Mouse (Mus musculus): ENCODE measurements around the gene Zfp511.

Gene Zfp511

GRCm38 (mm10) chr7:140036281-140037170, at the start of gene Zfp511, which contains the start of gene Tubgcp2:
TSS of gene Zfp511 (plus strand) at chr7:140036391.
TSS of gene Tubgcp2 (minus strand) at chr7:140036669.
- DNase-seq (ENCODE audit: low spot score) = peak; percentile 95

DNA sequence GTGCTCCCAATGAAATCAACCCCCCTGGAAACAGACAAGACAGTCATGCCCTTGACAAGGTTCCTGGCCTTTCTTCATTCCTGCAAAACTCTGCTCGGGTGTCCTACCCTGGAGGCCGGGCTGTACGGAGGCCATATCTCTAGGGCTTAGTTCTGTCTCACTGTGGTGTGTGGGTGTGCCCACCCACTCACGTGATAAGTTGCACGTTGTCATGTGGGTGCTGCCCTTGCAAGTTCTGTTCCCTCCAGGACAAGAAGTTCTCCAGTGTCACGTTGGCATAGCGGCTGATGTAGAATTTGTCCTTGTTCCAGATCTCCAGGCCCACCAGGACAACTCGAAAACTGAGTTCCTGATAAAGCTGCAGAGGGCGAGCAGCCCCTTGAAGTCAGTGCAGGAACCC, 47.9 kb upstream of the Zfp511 start:
- DNase-seq (ENCODE audit: low spot score) = no peak

GRCm38 (mm10) chr7:139990864-139991394, 45.3 kb upstream of the Zfp511 start:
- DNase-seq (ENCODE audit: low spot score) = no peak

DNA sequence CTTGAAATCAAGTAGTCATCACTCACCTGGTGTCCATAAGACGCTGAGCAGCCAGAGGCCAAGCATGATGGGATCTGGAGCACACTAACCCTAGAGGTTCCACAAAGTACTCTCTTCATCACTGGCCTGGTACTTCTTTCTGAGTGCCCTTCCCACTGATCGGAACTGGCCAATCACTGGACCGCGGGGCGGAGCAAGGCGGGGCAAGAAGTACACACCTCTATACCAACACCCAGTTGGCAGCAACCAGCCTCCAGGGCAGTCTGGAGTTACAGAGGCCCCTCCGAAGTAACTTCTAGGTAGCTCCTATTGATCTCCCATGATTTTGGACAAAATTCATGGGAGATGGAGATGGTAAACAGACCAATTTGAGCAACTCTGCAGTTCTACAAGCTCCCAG, 43.8 kb upstream of the Zfp511 start, which contains the start of gene Adam8:
TSS of gene Adam8 (minus strand) at position 157 of the 400 bp plus-strand sequence.
- DNase-seq (ENCODE audit: low spot score) = no peak

DNA sequence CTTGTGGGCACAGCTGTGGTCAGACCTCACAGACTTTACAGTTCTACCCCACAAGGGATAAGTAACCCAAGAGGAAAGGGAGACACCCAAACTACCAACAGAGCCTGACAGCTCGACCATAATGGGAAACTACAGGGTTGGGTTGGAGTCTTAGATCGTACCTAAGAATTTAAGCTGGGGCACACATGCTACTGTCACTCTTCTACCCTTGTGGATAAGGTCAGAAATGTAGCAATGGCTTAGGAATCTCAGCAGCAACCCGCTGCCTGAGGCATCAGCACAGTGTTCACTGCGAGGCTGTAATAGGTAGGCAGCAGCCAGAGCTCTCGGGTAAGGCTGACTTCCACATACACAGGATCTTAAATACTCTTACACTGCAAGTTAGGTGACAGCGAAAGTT, 42.7 kb upstream of the Zfp511 start:
- DNase-seq (ENCODE audit: low spot score) = no peak

DNA sequence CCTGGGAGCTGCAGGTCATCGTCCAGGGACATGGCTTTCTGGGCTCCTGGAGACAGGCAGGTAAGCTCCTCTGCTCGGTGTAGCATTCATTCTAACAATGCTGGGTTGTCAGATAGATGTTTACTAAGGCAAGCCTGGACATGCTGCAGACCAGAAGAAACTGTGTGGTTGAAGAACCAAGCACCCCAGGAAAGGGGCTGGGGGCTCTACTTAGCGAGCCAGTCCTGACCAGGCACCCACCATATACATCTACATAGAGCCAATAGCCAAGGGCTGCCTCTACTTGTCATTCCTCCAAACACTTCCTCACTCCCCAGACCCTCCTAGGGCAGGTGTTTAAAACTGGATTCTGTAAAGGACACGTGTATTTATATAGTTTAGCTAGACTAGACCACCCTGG, 42.0 kb upstream of the Zfp511 start:
- DNase-seq (ENCODE audit: low spot score) = no peak

DNA sequence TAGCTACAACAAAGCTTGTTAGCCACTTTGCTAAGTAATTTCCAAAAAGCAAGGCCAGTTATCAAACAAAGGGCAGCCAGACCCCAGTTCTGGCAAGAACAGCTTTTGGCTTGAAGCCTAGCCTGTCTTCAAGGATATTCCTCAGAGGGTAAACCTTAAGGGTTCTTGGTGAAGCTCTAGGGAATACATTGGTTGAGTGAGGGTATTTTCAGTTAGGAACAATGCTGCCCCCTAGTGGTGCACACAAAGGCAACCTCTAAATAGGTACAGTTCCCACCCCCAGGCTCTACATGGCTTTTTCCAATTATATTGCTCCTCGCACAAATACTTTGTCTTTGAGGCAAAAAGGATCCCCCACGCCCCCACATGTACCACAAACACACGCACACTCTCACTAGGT, 41.5 kb upstream of the Zfp511 start:
- peak; percentile 43 for DNase-seq (ENCODE audit: low spot score)

GRCm38 (mm10) chr7:139998691-139999350, 37.4 kb upstream of the Zfp511 start:
- DNase-seq (ENCODE audit: low spot score) = no peak

DNA sequence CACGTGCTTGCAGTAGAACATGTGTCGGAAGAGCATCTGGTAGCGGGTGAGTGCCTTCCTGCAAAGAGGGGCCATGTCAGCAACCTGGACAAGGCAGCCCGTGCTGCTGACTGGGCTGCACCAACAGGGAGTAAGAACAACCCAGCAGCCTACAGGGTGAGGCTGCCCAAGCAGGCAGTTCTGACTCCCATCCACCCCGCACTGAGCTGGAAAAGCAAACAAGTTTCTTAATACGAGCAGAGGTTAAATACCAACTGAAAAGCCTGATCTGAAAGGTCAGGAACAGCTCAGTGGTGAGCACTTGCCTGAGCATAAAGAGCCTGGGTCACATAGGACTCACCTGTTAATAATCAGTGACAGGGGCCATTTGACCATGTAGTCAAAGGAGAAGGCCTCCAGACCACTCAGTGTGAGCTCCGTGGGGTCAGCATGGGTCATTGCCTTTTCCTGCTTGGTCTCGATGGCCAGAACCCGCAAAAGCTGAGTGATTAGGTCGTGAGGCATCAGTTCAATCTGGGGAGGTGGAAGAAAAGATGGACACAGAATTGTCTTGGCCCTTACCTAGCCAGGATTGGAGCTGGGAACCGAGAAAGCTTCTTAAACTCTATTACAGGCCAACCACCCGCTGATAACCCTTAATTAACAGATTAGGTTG, 35.0 kb upstream of the Zfp511 start:
- DNase-seq (ENCODE audit: low spot score) = no peak

GRCm38 (mm10) chr7:140004666-140005065, 31.5 kb upstream of the Zfp511 start:
- no peak for DNase-seq (ENCODE audit: low spot score)

- DNase-seq (ENCODE audit: low spot score) = no peak
These were observed 29.2 kb upstream of the Zfp511 start for GRCm38 (mm10) chr7:140006861-140007611.

GRCm38 (mm10) chr7:140007781-140008180, 28.4 kb upstream of the Zfp511 start:
- DNase-seq (ENCODE audit: low spot score) = no peak

DNA sequence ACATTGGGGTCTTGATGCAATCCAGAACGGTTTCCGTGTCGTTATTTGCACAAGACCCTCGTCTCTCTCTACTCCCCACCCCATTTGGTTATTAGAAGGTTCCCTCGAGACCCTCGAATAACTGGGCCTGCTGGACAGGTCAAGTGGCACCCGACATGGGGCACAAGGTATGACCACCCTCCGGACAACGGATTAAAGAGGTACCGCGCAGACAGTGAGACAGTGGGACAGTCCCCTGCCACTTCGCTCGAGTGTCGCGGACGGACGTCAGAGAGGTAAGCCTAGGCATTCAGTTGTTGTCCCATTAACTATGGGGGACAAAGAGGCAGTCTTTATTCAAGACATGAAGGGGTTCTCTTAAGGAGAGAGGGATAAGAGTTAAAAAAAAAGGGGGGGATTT, 24.9 kb upstream of the Zfp511 start:
- no peak for DNase-seq (ENCODE audit: low spot score)

DNA sequence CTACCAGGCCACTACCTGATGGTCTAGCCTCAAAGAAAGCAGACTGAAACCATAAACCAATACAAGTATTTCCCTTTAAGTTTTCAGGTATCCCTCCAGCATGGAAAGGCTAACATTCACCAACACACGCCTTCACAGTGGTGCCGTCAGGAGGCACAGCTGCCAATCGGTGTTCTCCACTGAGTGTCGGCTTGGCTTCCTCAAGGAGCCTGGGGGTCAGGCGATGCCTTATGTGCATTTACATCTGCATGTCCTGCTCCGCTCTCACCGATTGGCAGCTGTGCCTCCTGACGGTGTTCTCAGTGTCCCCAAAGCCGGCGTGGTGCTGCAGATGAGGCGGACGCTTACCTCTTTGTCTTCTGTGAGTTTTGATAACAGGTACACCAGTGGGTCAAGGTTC, 4.4 kb upstream of the Zfp511 start:
- no peak for DNase-seq (ENCODE audit: low spot score)

DNA sequence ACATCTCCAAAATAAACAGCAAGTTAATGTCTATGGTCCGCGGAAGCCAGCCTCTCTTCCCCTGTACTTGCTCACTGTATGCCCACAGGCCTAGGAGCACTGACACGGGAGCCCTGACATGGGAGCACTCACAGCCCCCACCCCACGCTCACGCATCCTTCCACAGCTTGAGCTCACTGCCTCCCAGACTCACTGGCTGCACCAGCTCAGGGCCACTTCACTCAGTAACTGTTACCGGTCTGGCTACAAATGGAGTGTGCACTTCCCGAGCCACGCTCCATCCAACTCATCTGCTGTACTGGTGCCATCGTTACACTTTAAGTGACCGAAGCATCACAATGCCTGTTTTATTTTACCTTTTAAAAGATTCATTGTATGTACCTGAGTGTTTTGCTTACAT, 3.8 kb upstream of the Zfp511 start:
- DNase-seq (ENCODE audit: low spot score) = no peak

- DNase-seq (ENCODE audit: low spot score) = no peak
These were observed 2.8 kb upstream of the Zfp511 start for GRCm38 (mm10) chr7:140033386-140033785.

- no peak for DNase-seq (ENCODE audit: low spot score)
These were observed 735 bp upstream of the Zfp511 start for GRCm38 (mm10) chr7:140035456-140035855.

- no peak for DNase-seq (ENCODE audit: low spot score)
These were observed 972 bp downstream of the Zfp511 start for GRCm38 (mm10) chr7:140037171-140037555.

DNA sequence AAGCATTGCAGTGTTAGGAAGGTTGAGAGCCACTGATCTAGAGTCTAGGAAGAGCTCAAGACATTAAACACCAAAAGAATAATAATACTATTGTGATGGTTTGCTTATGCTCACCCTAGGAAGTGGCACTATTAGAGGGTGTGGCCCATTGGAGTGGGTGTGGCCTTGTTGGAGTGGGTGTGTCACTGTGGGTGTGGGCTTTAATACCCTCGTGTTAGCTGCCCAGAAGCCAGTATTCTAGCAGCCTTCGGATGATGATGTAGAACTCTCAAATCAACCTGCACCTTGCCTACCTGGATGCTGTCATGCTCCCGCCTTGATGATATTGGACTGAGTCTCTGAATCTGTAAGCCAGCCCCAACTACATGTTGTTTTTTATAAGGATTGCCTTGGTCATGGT, 6.5 kb downstream of the Zfp511 start:
- DNase-seq (ENCODE audit: low spot score) = no peak

DNA sequence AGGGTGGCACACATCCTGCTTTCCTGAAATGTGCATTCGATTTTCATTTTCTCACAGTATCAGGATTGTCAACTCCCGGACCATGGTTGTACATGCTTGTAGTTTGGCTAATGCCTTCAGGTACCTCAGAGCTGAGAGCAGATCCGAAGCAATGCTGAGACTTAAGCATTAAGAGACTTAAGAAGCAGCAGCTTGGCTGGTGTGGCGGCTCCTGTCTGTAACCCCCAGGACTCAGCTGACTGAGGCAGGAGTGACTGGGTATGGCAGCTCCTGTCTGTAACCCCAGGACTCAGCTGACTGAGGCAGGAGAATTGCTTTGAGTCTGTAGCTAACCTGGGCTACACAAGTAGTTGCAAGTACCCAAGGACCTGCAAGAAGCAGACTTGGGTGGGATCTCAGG, 9.4 kb downstream of the Zfp511 start:
- DNase-seq (ENCODE audit: low spot score) = no peak

GRCm38 (mm10) chr7:140047811-140048311, 11.7 kb downstream of the Zfp511 start:
- no peak for DNase-seq (ENCODE audit: low spot score)
